Mouse (Mus musculus) C2C12 (cell line): ENCODE results near the gene Rtp4. TPM values are rescaled to one million over a fixed set of nuclear protein-coding genes. Genes with fewer than 3 reads are reported as not detected.

Source experiments
- H3K27me3 ChIP-seq: one replicate; pipeline ENCODE4 v1.6.1; 2011; ENCODE audit not compliant: control insufficient read depth, insufficient read depth, insufficient read length
- H3K36me3 ChIP-seq: one replicate; pipeline ENCODE4 v1.6.1; 2011; ENCODE audit not compliant: control insufficient read depth, insufficient read depth
- H3K4me3 ChIP-seq: one replicate; pipeline ENCODE4 v1.5.1; 2011; ENCODE audit warnings: mild to moderate bottlenecking, control low read depth; ENCODE audit not compliant: poor library complexity, insufficient read depth, severe bottlenecking
- H3K79me2 ChIP-seq: one replicate; pipeline ENCODE4 v1.6.1; 2011; ENCODE audit not compliant: control insufficient read depth, insufficient read depth
- H3K79me3 ChIP-seq: one replicate; pipeline ENCODE4 v1.6.1; 2011; ENCODE audit warnings: low read depth, control low read depth
- H3ac ChIP-seq: one replicate; pipeline ENCODE3; 2011; ENCODE audit warnings: low read depth; ENCODE audit not compliant: control insufficient read depth, insufficient read length
- CEBPB ChIP-seq: IDR thresholded peaks from one replicate; pipeline ENCODE4 v1.6.1; 2011; ENCODE audit warnings: low read depth, mild to moderate bottlenecking, control low read depth, moderate library complexity
- CTCF ChIP-seq: IDR thresholded peaks from one replicate; pipeline ENCODE4 v1.5.1; 2011; ENCODE audit not compliant: control insufficient read depth, insufficient read depth, insufficient read length
- FOSL1 ChIP-seq: IDR thresholded peaks from one replicate; pipeline ENCODE4 v1.8.0; 2011; ENCODE audit warnings: mild to moderate bottlenecking, low read length; ENCODE audit not compliant: poor library complexity, insufficient read depth, severe bottlenecking
- MAX ChIP-seq: IDR thresholded peaks from one replicate; pipeline ENCODE4 v1.6.1; 2011; ENCODE audit warnings: mild to moderate bottlenecking, control low read depth
- MYOD1 ChIP-seq: IDR thresholded peaks from one replicate; pipeline ENCODE4 v1.6.1; 2011; ENCODE audit warnings: low read depth; ENCODE audit not compliant: control insufficient read depth, insufficient read length
- MYOG ChIP-seq: IDR thresholded peaks from one replicate; pipeline ENCODE4 v1.6.1; 2011; ENCODE audit not compliant: control insufficient read depth, insufficient read length; ENCODE audit errors: extremely low read depth
- USF1 ChIP-seq: IDR thresholded peaks from one replicate; pipeline ENCODE4 v1.6.1; 2011; ENCODE audit warnings: low read depth, mild to moderate bottlenecking, control low read depth, moderate library complexity
- polyA plus RNA-seq: library from polyadenylated mRNA; unstranded; fragments of >200 nt; fragmentation: generic; extraction: Trizol; gene quantifications from one replicate; pipeline ENCODE4 v1.2.1, GENCODE M21; 2012; ENCODE audit warnings: missing spikeins

The Rtp4 gene
- polyA plus RNA-seq, 1 experiment: 0.69 TPM

- H3K79me2 ChIP-seq: no peaks in the 10 kb centered on the region
- H3ac ChIP-seq: no peak overlapping the region
- no peaks in the 10 kb centered on the region for H3K79me3 ChIP-seq
- no peaks in the 10 kb centered on the region for H3K36me3 ChIP-seq
- TF ChIP-seq FOSL1 (no peak), CEBPB (no peak), MYOG (no peak), MYOD1 (no peak), MAX (no peak), CTCF (no peak), USF1 (no peak)
- H3K27me3 ChIP-seq: no peaks in the 10 kb centered on the region
- no peak overlapping the region for H3K4me3 ChIP-seq
These were observed 22.7 kb upstream of the Rtp4 start for GRCm38 (mm10) chr16:23497440-23497839.

GRCm38 (mm10) chr16:23497881-23498280, 22.2 kb upstream of the Rtp4 start:
- Histone ChIP-seq H3K27me3 (no peaks in the 10 kb centered on the region), H3ac (no peak overlapping the region), H3K36me3 (no peaks in the 10 kb centered on the region), H3K79me2 (no peaks in the 10 kb centered on the region), H3K4me3 (no peak overlapping the region), H3K79me3 (no peaks in the 10 kb centered on the region)
- no peak for TF ChIP-seq CTCF
- no peak for TF ChIP-seq USF1
- TF ChIP-seq MYOD1: no peak
- no peak for TF ChIP-seq FOSL1
- no peak for TF ChIP-seq MAX
- no peak for TF ChIP-seq MYOG
- TF ChIP-seq CEBPB: no peak

GRCm38 (mm10) chr16:23498691-23499131, 21.4 kb upstream of the Rtp4 start:
- no peaks in the 10 kb centered on the region for H3K27me3 ChIP-seq
- no peak overlapping the region for H3ac ChIP-seq
- no peaks in the 10 kb centered on the region for H3K79me2 ChIP-seq
- no peak overlapping the region for H3K4me3 ChIP-seq
- TF ChIP-seq FOSL1 (no peak), MYOG (no peak), MYOD1 (no peak), USF1 (no peak), CTCF (no peak), MAX (no peak), CEBPB (no peak)
- H3K79me3 ChIP-seq: no peaks in the 10 kb centered on the region
- H3K36me3 ChIP-seq: peaks cover 4% of the 10 kb centered on the region

GRCm38 (mm10) chr16:23500558-23500957, 19.5 kb upstream of the Rtp4 start:
- no peak for TF ChIP-seq USF1
- TF ChIP-seq CEBPB: no peak
- TF ChIP-seq FOSL1: no peak
- TF ChIP-seq MAX: no peak
- TF ChIP-seq MYOG: no peak
- TF ChIP-seq MYOD1: no peak
- TF ChIP-seq CTCF: no peak
- Histone ChIP-seq H3K79me2 (no peaks in the 10 kb centered on the region), H3K79me3 (no peaks in the 10 kb centered on the region), H3ac (no peak overlapping the region), H3K27me3 (no peaks in the 10 kb centered on the region), H3K4me3 (no peak overlapping the region), H3K36me3 (peaks cover 4% of the 10 kb centered on the region)

- TF ChIP-seq FOSL1: no peak
- no peak for TF ChIP-seq MYOG
- no peak for TF ChIP-seq CTCF
- no peak for TF ChIP-seq USF1
- no peak for TF ChIP-seq MAX
- no peak for TF ChIP-seq CEBPB
- no peak for TF ChIP-seq MYOD1
- Histone ChIP-seq H3K79me2 (no peaks in the 10 kb centered on the region), H3K27me3 (no peaks in the 10 kb centered on the region), H3ac (no peak overlapping the region), H3K4me3 (no peak overlapping the region), H3K36me3 (peaks cover 4% of the 10 kb centered on the region), H3K79me3 (no peaks in the 10 kb centered on the region)
These were observed 18.8 kb upstream of the Rtp4 start for GRCm38 (mm10) chr16:23501288-23501687.

GRCm38 (mm10) chr16:23502478-23502877, 17.6 kb upstream of the Rtp4 start:
- Histone ChIP-seq H3K4me3 (no peak overlapping the region), H3K79me3 (no peaks in the 10 kb centered on the region), H3K27me3 (no peaks in the 10 kb centered on the region), H3K79me2 (no peaks in the 10 kb centered on the region), H3ac (no peak overlapping the region), H3K36me3 (peaks cover 4% of the 10 kb centered on the region)
- TF ChIP-seq USF1 (peak; percentile 54), MYOD1 (no peak)
